Mouse (Mus musculus) frontal cortex, postnatal 14 days (tissue): ENCODE data around the gene Socs7.
"Not testable (repeated sequence)": the region's sequence is repeated elsewhere in the genome, so short reads cannot be mapped to it uniquely, and the experiment has no call there.

Source experiments
- DNase-seq, 2 experiments: peaks; one replicate each; pipeline ENCODE4 v3.0.0; 2022; ENCODE audit warnings: low spot score in 2 of 2

Gene Socs7

GRCm38 (mm10) chr11:97361948-97362648 is at the start of gene Socs7:
Socs7 (plus strand) TSS chr11:97362551.
- DNase-seq = peak; percentile 89 to 92

GRCm38 (mm10) chr11:97312871-97313270 is 49.5 kb upstream of the Socs7 start:
- DNase-seq = not testable (repeated sequence)

GRCm38 (mm10) chr11:97314110-97314509 is 48.2 kb upstream of the Socs7 start:
- no peak for DNase-seq

- DNase-seq = no peak
Observed at GRCm38 (mm10) chr11:97314751-97315503, 47.4 kb upstream of the Socs7 start.

GRCm38 (mm10) chr11:97315504-97316503 is 46.5 kb upstream of the Socs7 start, which contains the start of gene Mrpl45:
Mrpl45 (plus strand) TSS chr11:97315716.
- peak; percentile 96 to 97 for DNase-seq

GRCm38 (mm10) chr11:97321197-97321596 is 41.2 kb upstream of the Socs7 start:
- no peak for DNase-seq

GRCm38 (mm10) chr11:97321894-97322600 is 40.3 kb upstream of the Socs7 start:
- DNase-seq = not testable (repeated sequence)

GRCm38 (mm10) chr11:97325224-97325623 is 37.1 kb upstream of the Socs7 start:
- no peak for DNase-seq

- DNase-seq = peak in 1 of 2 experiments; percentile 61
Observed at GRCm38 (mm10) chr11:97328148-97328547, 34.2 kb upstream of the Socs7 start.

GRCm38 (mm10) chr11:97330315-97330714 is 32.0 kb upstream of the Socs7 start:
- no peak for DNase-seq

- DNase-seq = no peak
Observed at GRCm38 (mm10) chr11:97331231-97332190, 30.8 kb upstream of the Socs7 start.

- DNase-seq = no peak
Observed at GRCm38 (mm10) chr11:97333044-97333443, 29.3 kb upstream of the Socs7 start.

GRCm38 (mm10) chr11:97333896-97334295 is 28.5 kb upstream of the Socs7 start:
- no peak for DNase-seq

GRCm38 (mm10) chr11:97334400-97334799 is 28.0 kb upstream of the Socs7 start:
- no peak for DNase-seq

GRCm38 (mm10) chr11:97336238-97336637 is 26.1 kb upstream of the Socs7 start:
- no peak for DNase-seq

GRCm38 (mm10) chr11:97336751-97337345 is 25.5 kb upstream of the Socs7 start:
- DNase-seq = no peak

- DNase-seq = no peak
Observed at GRCm38 (mm10) chr11:97337363-97337762, 25.0 kb upstream of the Socs7 start.

GRCm38 (mm10) chr11:97338302-97338976 is 23.9 kb upstream of the Socs7 start:
- DNase-seq = no peak

GRCm38 (mm10) chr11:97338977-97339315 is 23.4 kb upstream of the Socs7 start:
- DNase-seq = peak; percentile 34 to 38
